Mouse (Mus musculus): ENCODE measurements around the gene Gdpgp1. TPM values are rescaled to one million over a fixed set of nuclear protein-coding genes. Genes with fewer than 3 reads are reported as not detected.

The Gdpgp1 gene
- polyA plus RNA-seq, 1 experiment from 2014 or later: 3.8 TPM

- no peak overlapping the region for H3K9ac ChIP-seq (ENCODE audit: low read length)
- no peaks in the 10 kb centered on the region for H3K36me3 ChIP-seq (ENCODE audit: control insufficient read depth, insufficient read depth, low read length)
- DNase-seq (ENCODE audit: low spot score, missing footprints) (no peak), ATAC-seq (ENCODE audit: low FRiP score) (no peak)
- H3K27me3 ChIP-seq (ENCODE audit: control insufficient read depth, insufficient read depth, low read length): no peaks in the 10 kb centered on the region
- no peaks in the 10 kb centered on the region for H3K9me3 ChIP-seq (ENCODE audit: control insufficient read depth, low read length)
- no peaks in the 10 kb centered on the region for H3K4me1 ChIP-seq (ENCODE audit: control insufficient read depth, insufficient read depth, low read length)
- no peak overlapping the region for H3K4me2 ChIP-seq
- WGBS: 91% methylated on average over 11 of the region's 11 CpGs
- H3K27ac ChIP-seq (ENCODE audit: low read depth, low read length): no peak overlapping the region
- H3K4me3 ChIP-seq (ENCODE audit: low read depth, low read length): no peak overlapping the region
Observed at GRCm38 (mm10) chr7:80252886-80253285, 20.2 kb downstream of the Gdpgp1 start.

DNA sequence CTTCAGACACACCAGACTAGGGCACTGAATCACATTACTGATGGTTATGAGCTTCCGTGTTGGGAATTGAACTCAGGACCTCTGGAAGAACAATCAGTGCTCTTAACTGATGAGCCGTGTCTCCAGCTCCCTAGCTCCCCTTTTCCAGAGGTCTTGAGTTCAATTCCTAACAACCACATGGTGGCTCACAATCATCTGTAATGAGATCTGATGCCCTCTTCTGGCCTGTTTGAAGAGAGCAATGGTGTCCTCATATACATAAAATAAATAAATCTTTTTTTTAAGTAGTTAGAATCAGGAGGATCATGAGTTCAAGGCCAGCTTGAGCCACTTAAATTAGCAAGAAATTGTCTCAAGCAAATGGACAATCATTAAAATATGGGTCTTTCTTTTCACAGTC lies 23.3 kb downstream of the Gdpgp1 start:
- H3K36me3 ChIP-seq (ENCODE audit: control insufficient read depth, insufficient read depth, low read length): no peaks in the 10 kb centered on the region
- H3K4me3 ChIP-seq (ENCODE audit: low read depth, low read length): no peak overlapping the region
- H3K27ac ChIP-seq (ENCODE audit: low read depth, low read length): no peak overlapping the region
- H3K27me3 ChIP-seq (ENCODE audit: control insufficient read depth, insufficient read depth, low read length): no peaks in the 10 kb centered on the region
- peaks cover 2% of the 10 kb centered on the region; the same call in 1 of the 2 replicates for H3K4me1 ChIP-seq (ENCODE audit: control insufficient read depth, insufficient read depth, low read length)
- WGBS: 83% methylated on average over 2 of the region's 2 CpGs
- ATAC-seq (ENCODE audit: low FRiP score) (no peak), DNase-seq (ENCODE audit: low spot score, missing footprints) (no peak)
- no peak overlapping the region for H3K4me2 ChIP-seq
- H3K9ac ChIP-seq (ENCODE audit: low read length): no peak overlapping the region
- H3K9me3 ChIP-seq (ENCODE audit: control insufficient read depth, low read length): no peaks in the 10 kb centered on the region

- H3K4me1 ChIP-seq (ENCODE audit: control insufficient read depth, insufficient read depth, low read length): peaks cover 10% of the 10 kb centered on the region
- H3K27ac ChIP-seq (ENCODE audit: low read depth, low read length): no peak overlapping the region
- DNase-seq (ENCODE audit: low spot score, missing footprints) (no peak), ATAC-seq (ENCODE audit: low FRiP score) (no peak)
- no peak overlapping the region for H3K9ac ChIP-seq (ENCODE audit: low read length)
- H3K27me3 ChIP-seq (ENCODE audit: control insufficient read depth, insufficient read depth, low read length): no peaks in the 10 kb centered on the region
- H3K4me3 ChIP-seq (ENCODE audit: low read depth, low read length): no peak overlapping the region
- H3K36me3 ChIP-seq (ENCODE audit: control insufficient read depth, insufficient read depth, low read length): no peaks in the 10 kb centered on the region
- no peaks in the 10 kb centered on the region for H3K9me3 ChIP-seq (ENCODE audit: control insufficient read depth, low read length)
- WGBS: 76% methylated on average over 2 of the region's 2 CpGs
- no peak overlapping the region for H3K4me2 ChIP-seq
Observed at GRCm38 (mm10) chr7:80257706-80258105, 25.0 kb downstream of the Gdpgp1 start.

DNA sequence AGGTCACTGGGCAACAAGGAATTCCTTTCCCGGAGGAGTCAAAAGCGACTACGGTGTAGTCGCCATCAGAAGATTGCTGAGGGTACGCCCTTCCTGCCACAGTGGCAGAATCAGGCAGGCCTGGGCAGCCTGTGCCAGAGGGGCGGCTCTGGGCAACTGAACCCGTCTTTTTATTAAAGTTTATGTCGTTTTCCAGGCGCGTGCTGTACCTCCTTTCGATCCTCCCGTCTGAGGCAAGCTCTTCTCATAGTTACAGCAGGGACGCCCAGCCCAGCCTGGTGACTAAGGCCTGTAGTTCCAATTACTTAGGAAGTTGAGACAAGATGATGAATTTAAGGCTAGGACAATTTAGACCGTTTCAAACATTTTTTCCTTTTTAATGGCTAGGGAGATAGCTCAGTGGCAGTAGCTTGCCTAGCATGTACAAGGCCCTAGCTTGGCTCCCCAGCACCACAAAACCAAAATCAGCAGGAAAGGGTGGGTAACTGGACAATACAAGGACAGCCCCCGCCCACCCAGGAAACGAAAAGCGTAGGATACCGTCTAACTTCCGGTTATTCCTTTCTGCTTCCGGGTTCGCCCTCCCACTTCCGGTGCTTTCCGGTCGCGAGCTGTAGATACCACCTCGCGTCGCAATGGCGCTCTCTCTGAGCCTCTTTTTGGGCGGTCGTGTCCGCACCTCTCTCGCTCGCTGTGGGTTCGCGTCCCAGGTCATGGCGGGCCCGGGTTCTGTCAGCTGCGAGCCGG lies 28.1 kb downstream of the Gdpgp1 start, which contains the start of gene Ngrn:
Gene Ngrn, plus strand, starts transcription at position 591 of the 747 bp plus-strand sequence.
- Histone ChIP-seq H3K4me2 (peak within 1 kb of the TSS; percentile 78), H3K4me3 (ENCODE audit: low read depth, low read length) (peak within 1 kb of the TSS; percentile 89), H3K36me3 (ENCODE audit: control insufficient read depth, insufficient read depth, low read length) (peaks cover 3% of the 10 kb centered on the region; the same call in 1 of the 2 replicates), H3K27me3 (ENCODE audit: control insufficient read depth, insufficient read depth, low read length) (no peaks in the 10 kb centered on the region), H3K9ac (ENCODE audit: low read length) (peak within 1 kb of the TSS; percentile 87), H3K4me1 (ENCODE audit: control insufficient read depth, insufficient read depth, low read length) (peaks cover 10% of the 10 kb centered on the region), H3K9me3 (ENCODE audit: control insufficient read depth, low read length) (no peaks in the 10 kb centered on the region), H3K27ac (ENCODE audit: low read depth, low read length) (peak within 1 kb of the TSS; percentile 20; the same call in 1 of the 2 replicates)
- peak; percentile 98 for DNase-seq (ENCODE audit: low spot score, missing footprints)
- 26% methylated on average over 40 of the region's 40 CpGs for WGBS
- ATAC-seq (ENCODE audit: low FRiP score): peak; percentile 89

- peaks cover 10% of the 10 kb centered on the region for H3K4me1 ChIP-seq (ENCODE audit: control insufficient read depth, insufficient read depth, low read length)
- 2% methylated on average over 32 of the region's 32 CpGs for WGBS
Observed at GRCm38 (mm10) chr7:80261372-80261990, 28.8 kb downstream of the Gdpgp1 start.

DNA sequence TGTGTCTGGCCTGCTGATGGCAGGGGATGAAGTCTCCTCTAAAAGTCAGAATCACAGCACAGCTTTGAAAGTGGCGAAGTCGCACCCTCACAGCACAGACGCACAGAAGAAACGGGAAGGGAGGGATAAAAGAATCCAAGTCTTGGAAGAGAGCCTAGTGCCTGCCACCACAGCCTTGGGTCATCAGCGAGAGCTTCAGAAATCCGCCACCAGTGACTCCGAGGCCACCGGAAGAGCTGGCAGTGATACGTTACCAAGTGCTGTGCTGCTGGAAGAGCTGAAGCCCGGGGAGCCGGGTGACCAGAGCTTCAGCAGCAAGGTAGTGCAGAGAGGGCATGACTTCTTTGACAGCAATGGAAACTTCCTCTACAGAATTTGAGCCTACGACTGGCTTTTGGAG lies 31.9 kb downstream of the Gdpgp1 start:
- 97% methylated on average over 12 of the region's 12 CpGs for WGBS

More at GRCm38 (mm10) chr7:80261372-80261990, 28.8 kb downstream of the Gdpgp1 start:
- ATAC-seq (ENCODE audit: low FRiP score) (no peak; the same call in 1 of the 2 replicates), DNase-seq (ENCODE audit: low spot score, missing footprints) (no peak)
- Histone ChIP-seq H3K9ac (ENCODE audit: low read length) (peak overlapping the region; percentile 87), H3K36me3 (ENCODE audit: control insufficient read depth, insufficient read depth, low read length) (peaks cover 3% of the 10 kb centered on the region; the same call in 1 of the 2 replicates), H3K27me3 (ENCODE audit: control insufficient read depth, insufficient read depth, low read length) (no peaks in the 10 kb centered on the region), H3K4me3 (ENCODE audit: low read depth, low read length) (peak overlapping the region; percentile 89), H3K4me2 (peak overlapping the region; percentile 78), H3K27ac (ENCODE audit: low read depth, low read length) (peak overlapping the region; percentile 20; the same call in 1 of the 2 replicates), H3K9me3 (ENCODE audit: control insufficient read depth, low read length) (no peaks in the 10 kb centered on the region)

DNA sequence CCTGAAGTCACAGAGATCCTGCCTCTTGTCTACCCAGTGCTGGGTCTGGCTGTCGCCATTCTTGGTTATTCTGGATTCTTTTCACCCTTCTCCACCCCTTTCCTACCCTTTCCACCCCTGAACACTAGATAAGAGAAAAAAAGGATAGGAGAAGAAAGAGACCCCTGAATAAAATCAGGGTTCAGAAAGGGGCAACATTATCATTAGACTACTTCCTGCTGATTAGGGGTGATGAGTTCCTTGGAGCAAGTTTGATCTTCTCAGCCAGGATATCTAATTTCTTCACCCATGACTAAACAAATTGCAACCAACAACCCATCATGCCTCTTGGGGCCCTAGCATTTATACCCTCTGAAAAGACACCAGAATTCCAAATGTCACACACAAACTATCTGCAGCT lies 35.1 kb downstream of the Gdpgp1 start:
- H3K4me1 ChIP-seq (ENCODE audit: control insufficient read depth, insufficient read depth, low read length): peaks cover 11% of the 10 kb centered on the region
- no peak overlapping the region for H3K4me2 ChIP-seq
- peaks cover 5% of the 10 kb centered on the region; the same call in 1 of the 2 replicates for H3K36me3 ChIP-seq (ENCODE audit: control insufficient read depth, insufficient read depth, low read length)
- no peak overlapping the region for H3K27ac ChIP-seq (ENCODE audit: low read depth, low read length)
- H3K9me3 ChIP-seq (ENCODE audit: control insufficient read depth, low read length): no peaks in the 10 kb centered on the region
- ATAC-seq (ENCODE audit: low FRiP score): no peak
- H3K4me3 ChIP-seq (ENCODE audit: low read depth, low read length): no peak overlapping the region
- WGBS: 76% methylated on average over 1 of the region's 1 CpGs
- H3K27me3 ChIP-seq (ENCODE audit: control insufficient read depth, insufficient read depth, low read length): no peaks in the 10 kb centered on the region
- H3K9ac ChIP-seq (ENCODE audit: low read length): no peak overlapping the region
- peak; percentile 39 for DNase-seq (ENCODE audit: low spot score, missing footprints)

More for the DNA sequence above, 31.9 kb downstream of the Gdpgp1 start:
- Histone ChIP-seq H3K4me3 (ENCODE audit: low read depth, low read length) (no peak overlapping the region), H3K9me3 (ENCODE audit: control insufficient read depth, low read length) (no peaks in the 10 kb centered on the region), H3K36me3 (ENCODE audit: control insufficient read depth, insufficient read depth, low read length) (peaks cover 5% of the 10 kb centered on the region; the same call in 1 of the 2 replicates), H3K4me1 (ENCODE audit: control insufficient read depth, insufficient read depth, low read length) (peaks cover 10% of the 10 kb centered on the region), H3K9ac (ENCODE audit: low read length) (no peak overlapping the region), H3K4me2 (no peak overlapping the region), H3K27me3 (ENCODE audit: control insufficient read depth, insufficient read depth, low read length) (no peaks in the 10 kb centered on the region), H3K27ac (ENCODE audit: low read depth, low read length) (no peak overlapping the region)
- no peak for ATAC-seq (ENCODE audit: low FRiP score)
- DNase-seq (ENCODE audit: low spot score, missing footprints): no peak

DNA sequence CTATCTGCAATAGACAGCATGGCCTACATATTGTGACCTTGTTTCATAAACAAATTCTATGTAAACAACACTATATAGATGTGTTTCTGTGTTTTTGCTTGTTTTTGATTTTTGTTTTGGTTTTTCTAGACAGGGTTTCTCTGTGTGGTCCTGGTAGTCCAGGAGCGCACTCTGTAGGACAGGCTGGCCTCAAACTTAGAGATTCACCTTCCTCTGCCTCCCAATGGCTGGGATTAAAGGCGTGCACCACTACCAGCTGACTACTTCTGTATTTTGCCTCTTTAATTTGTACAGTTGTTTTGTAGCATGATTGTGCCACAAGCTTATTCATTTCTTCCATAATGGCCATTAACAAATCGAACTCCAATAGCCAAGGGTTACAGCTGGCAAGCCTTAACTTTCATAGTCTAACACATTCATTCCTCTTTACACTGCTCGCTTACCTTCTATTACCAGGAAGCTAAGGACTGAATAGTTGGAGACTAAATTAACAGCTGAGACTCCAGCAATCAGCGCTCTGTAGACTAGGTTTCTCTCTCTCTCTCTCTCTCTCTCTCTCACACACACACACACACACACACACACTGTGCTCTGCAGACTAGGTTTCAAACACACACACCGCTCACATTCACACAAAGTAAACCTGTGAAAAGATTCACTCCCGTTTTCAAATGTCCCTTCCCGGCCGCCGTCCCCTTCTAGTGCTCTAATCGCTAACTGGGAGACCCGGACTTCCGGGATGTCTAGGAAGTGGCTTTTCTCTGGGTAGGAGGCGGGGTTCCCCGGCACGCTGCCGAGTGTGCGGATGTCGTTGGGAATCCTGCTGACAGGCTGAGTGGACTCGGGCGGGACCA lies 36.5 kb downstream of the Gdpgp1 start, which contains the start of gene Vps33b:
Gene Vps33b, plus strand, starts transcription at position 753 of the 854 bp plus-strand sequence.
- ATAC-seq (ENCODE audit: low FRiP score): peak; percentile 92
- peaks cover 13% of the 10 kb centered on the region for H3K36me3 ChIP-seq (ENCODE audit: control insufficient read depth, insufficient read depth, low read length)
- DNase-seq (ENCODE audit: low spot score, missing footprints): peak; percentile 99

More for the DNA sequence above, 36.5 kb downstream of the Gdpgp1 start, which contains the start of gene Vps33b:
- H3K9ac ChIP-seq (ENCODE audit: low read length): peak within 1 kb of the TSS; percentile 80
- H3K27me3 ChIP-seq (ENCODE audit: control insufficient read depth, insufficient read depth, low read length): no peaks in the 10 kb centered on the region
- peaks cover 1% of the 10 kb centered on the region; the same call in 1 of the 2 replicates for H3K9me3 ChIP-seq (ENCODE audit: control insufficient read depth, low read length)
- peak within 1 kb of the TSS; percentile 89 for H3K4me3 ChIP-seq (ENCODE audit: low read depth, low read length)
- peaks cover 11% of the 10 kb centered on the region for H3K4me1 ChIP-seq (ENCODE audit: control insufficient read depth, insufficient read depth, low read length)
- WGBS: 4% methylated on average over 21 of the region's 21 CpGs
- no peak within 1 kb of the TSS for H3K27ac ChIP-seq (ENCODE audit: low read depth, low read length)
- H3K4me2 ChIP-seq: peak within 1 kb of the TSS; percentile 88

Data from midbrain, embryonic 11.5 days (tissue).